In the genomic region with DNA sequence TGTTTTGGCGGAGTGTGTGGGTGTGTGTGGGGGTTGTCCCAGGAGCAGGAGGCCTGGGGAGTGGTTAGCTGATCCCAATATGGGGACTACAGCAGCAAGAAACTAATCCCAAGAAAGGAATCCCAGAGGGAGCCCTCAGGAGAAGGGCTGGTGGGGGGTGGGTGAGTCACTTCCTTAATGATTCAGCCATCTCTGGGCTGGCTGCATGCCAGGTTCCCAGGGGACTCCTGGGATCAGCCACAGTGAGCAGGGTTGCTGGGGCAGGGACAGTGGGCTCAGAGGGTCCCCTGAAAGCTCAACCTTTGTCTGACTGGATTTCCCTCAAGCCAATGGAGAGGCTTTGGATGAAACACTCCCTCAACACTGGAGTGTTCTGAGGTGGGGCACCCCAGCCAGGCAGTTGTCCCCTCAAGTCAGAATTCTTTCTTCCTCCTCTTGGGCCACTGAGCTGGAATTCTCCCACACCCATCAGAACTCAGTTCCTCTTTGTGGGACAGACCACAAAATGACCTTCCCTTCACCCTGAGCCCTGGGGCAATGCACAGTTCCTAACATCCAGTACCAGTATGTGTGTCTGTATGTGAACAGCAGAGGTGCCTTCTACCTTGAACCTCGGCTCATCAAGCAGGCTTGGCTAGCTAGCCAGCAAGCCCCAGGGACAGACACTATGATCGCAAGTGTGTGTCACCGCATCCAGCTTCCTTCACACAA, we compare ENCODE assay signal across 8 mouse cellular contexts. TPM values are rescaled to one million over a fixed set of nuclear protein-coding genes. Genes with fewer than 3 reads are reported as not detected.
DNase-seq lines count a peak whose midpoint lies in the region; ATAC-seq lines count a peak whose summit lies in the region.

No protein-coding gene starts in this region.

- WGBS in kidney, embryonic 16.5 days = 33% methylated on average over 4 of the region's 4 CpGs
- WGBS in macrophage (ENCODE audit: missing documents) = 22% methylated on average over 4 of the region's 4 CpGs

- peak overlapping the region; percentile 84 for H3K27ac ChIP-seq in kidney, embryonic 16.5 days (ENCODE audit: low read length)
- H3K27ac ChIP-seq in macrophage = peak overlapping the region; percentile 71

- H3K9ac ChIP-seq in kidney, embryonic 16.5 days (replicated peaks; ENCODE audit: low read length) = peak overlapping the region; percentile 29

- peak overlapping the region; percentile 90 for H3K4me2 ChIP-seq in kidney, embryonic 16.5 days (replicated peaks; ENCODE audit: low read depth, low read length)

- no peaks in the 10 kb centered on the region for H3K27me3 ChIP-seq in kidney, embryonic 16.5 days (ENCODE audit: insufficient read depth, low read length)

- H3K4me1 ChIP-seq in kidney, embryonic 16.5 days (ENCODE audit: insufficient read depth, low read length) = peaks cover 35% of the 10 kb centered on the region

- peaks cover 5% of the 10 kb centered on the region; the same call in 1 of the 2 replicates for H3K9me3 ChIP-seq in kidney, embryonic 16.5 days (ENCODE audit: low read length)

- DNase-seq in adrenal gland, adult (ENCODE audit: inconsistent age in 2 of 2, low spot score in 1 of 2) = peak; percentile 77 to 86
- no peak for DNase-seq in adrenal gland, postnatal 4 days (ENCODE audit: low spot score in 2 of 2)
- DNase-seq in NIH3T3 (ENCODE audit: low read depth) = peak; percentile 84
- DNase-seq in heart, adult 18-20 months = peak; percentile 82 to 89
- DNase-seq in layer of hippocampus, postnatal 14 days (ENCODE audit: low spot score in 2 of 2) = no peak
- no peak for DNase-seq in right cerebral cortex, adult 18-20 months

- peak; percentile 50 for ATAC-seq in kidney, embryonic 16.5 days (ENCODE audit: low FRiP score, low TSS enrichment)

- 0 out of 2 replicates have a peak overlapping the region, but pooled peaks have one; percentile 1 for H3K4me3 ChIP-seq in kidney, embryonic 16.5 days (ENCODE audit: low read length)
- no peak overlapping the region for H3K4me3 ChIP-seq in macrophage (ENCODE audit: inconsistent target)

- H3K36me3 ChIP-seq in kidney, embryonic 16.5 days (ENCODE audit: insufficient read depth, low read length) = no peaks in the 10 kb centered on the region
- H3K36me3 ChIP-seq in macrophage (ENCODE audit: inconsistent target) = peaks cover 12% of the 10 kb centered on the region; the same call in 1 of the 2 replicates

- H3K79me2 ChIP-seq in macrophage (ENCODE audit: inconsistent target) = peaks cover 69% of the 10 kb centered on the region; the same call in 1 of the 2 replicates

RNA-seq across cellular contexts. Expression of gene Adgre5, which starts 3.1 kb away (rescaled TPM):
- 10 to 100 TPM; 48.6 to 49.8 TPM for total RNA-seq in adrenal gland, postnatal 4 days (2021)
- 10 to 100 TPM; 41.1 to 43.2 TPM for total RNA-seq in heart, adult 18-20 months (2021)
- polyA plus RNA-seq in kidney, embryonic 16.5 days (2015; fragmentation: Nextera tagmentation; extraction: Ambion mirVana) = 40.7 and 42.5 TPM in 2 replicates
- total RNA-seq in macrophage (2018; cell fraction: chromatin; rRNA removed) = 100 to 1,000 TPM in 9 of 26 experiments, 10 to 100 TPM in 17; 18.0 to 360 (median 72.3) TPM
- total RNA-seq in macrophage (2018; cell fraction: cytosol; rRNA removed) = 100 to 1,000 TPM in 10 of 26 experiments, 10 to 100 TPM in 16; 30.6 to 139 (median 64.6) TPM
- 100 to 1,000 TPM in 11 of 26 experiments, 10 to 100 TPM in 15; 40.1 to 399 (median 96.9) TPM for total RNA-seq in macrophage (2018; cell fraction: nucleus; rRNA removed)
- 33.0 to 180 TPM (median 147 TPM) in 3 replicates for polyA plus RNA-seq in macrophage (2018)
- total RNA-seq in layer of hippocampus, postnatal 14 days (2021) = 10 to 100 TPM; 11.9 to 12.6 TPM

RNA-seq across cellular contexts. Expression of gene Ddx39, which starts 23.0 kb away (rescaled TPM):
- total RNA-seq in adrenal gland, postnatal 4 days (2021) = 10 to 100 TPM; 41.5 to 42.2 TPM
- total RNA-seq in heart, adult 18-20 months (2021) = 10 to 100 TPM; 15.2 to 15.9 TPM
- polyA plus RNA-seq in kidney, embryonic 16.5 days (2015; fragmentation: Nextera tagmentation; extraction: Ambion mirVana) = 197 and 211 TPM in 2 replicates
- total RNA-seq in macrophage (2018; cell fraction: chromatin; rRNA removed) = 10 to 100 TPM in 24 of 26 experiments, 1 to 10 TPM in 2; 8.1 to 68.9 (median 39.1) TPM
- 10 to 100 TPM; 19.7 to 36.9 (median 27.3) TPM for total RNA-seq in macrophage (2018; cell fraction: cytosol; rRNA removed)
- 10 to 100 TPM; 14.2 to 62.7 (median 30.3) TPM for total RNA-seq in macrophage (2018; cell fraction: nucleus; rRNA removed)
- polyA plus RNA-seq in macrophage (2018) = 12.5 to 63.9 TPM (median 26.0 TPM) in 3 replicates
- total RNA-seq in layer of hippocampus, postnatal 14 days (2021) = 10 to 100 TPM; 17.9 to 19.2 TPM

RNA-seq across cellular contexts. Expression of gene Pkn1, which starts 39.0 kb away (rescaled TPM):
- total RNA-seq in adrenal gland, postnatal 4 days (2021) = 100 to 1,000 TPM; 115 to 120 TPM
- 10 to 100 TPM; 51.1 to 52.7 TPM for total RNA-seq in heart, adult 18-20 months (2021)
- polyA plus RNA-seq in kidney, embryonic 16.5 days (2015; fragmentation: Nextera tagmentation; extraction: Ambion mirVana) = 31.3 and 33.6 TPM in 2 replicates
- total RNA-seq in macrophage (2018; cell fraction: chromatin; rRNA removed) = 100 to 1,000 TPM; 197 to 855 (median 544) TPM
- 100 to 1,000 TPM in 19 of 26 experiments, 10 to 100 TPM in 7; 81.1 to 165 (median 118) TPM for total RNA-seq in macrophage (2018; cell fraction: cytosol; rRNA removed)
- 100 to 1,000 TPM; 156 to 497 (median 323) TPM for total RNA-seq in macrophage (2018; cell fraction: nucleus; rRNA removed)
- polyA plus RNA-seq in macrophage (2018) = 76.4 to 110 TPM (median 109 TPM) in 3 replicates
- 10 to 100 TPM; 53.6 TPM for total RNA-seq in layer of hippocampus, postnatal 14 days (2021)

Comparison
In these comparisons a context has a peak if more than half of its experiments do, and no peak if none do; other contexts are left out.
1. DNase-seq: peak in adrenal gland, adult (2 of 2), NIH3T3 (single experiment) and heart, adult 18-20 months (2 of 2); none in adrenal gland, postnatal 4 days (0 of 2), layer of hippocampus, postnatal 14 days (0 of 2) and right cerebral cortex, adult 18-20 months (single experiment).